Mouse (Mus musculus): ENCODE results near the gene Cog5.

Cog5 gene

DNA sequence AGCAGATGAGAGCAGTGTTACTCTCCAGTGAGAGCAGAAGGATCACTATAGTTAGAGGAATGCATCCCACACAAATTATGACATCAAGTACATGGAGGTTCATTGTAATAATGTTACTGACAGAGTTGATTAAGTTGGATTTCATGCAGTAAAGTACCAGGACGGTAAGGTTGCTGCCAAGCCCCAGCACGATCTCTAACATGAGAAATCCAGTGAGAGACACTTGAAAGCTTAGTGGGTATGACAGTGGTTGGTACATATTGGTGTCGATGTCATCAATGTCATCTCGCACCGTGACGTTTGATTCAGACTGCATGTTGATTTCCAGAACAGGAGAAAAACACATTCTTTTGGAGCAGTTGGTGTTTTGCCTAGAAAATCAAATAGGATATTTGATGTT is 55.0 kb downstream of the Cog5 start:
- no peak for DNase-seq (ENCODE audit: extremely low spot score)

DNA sequence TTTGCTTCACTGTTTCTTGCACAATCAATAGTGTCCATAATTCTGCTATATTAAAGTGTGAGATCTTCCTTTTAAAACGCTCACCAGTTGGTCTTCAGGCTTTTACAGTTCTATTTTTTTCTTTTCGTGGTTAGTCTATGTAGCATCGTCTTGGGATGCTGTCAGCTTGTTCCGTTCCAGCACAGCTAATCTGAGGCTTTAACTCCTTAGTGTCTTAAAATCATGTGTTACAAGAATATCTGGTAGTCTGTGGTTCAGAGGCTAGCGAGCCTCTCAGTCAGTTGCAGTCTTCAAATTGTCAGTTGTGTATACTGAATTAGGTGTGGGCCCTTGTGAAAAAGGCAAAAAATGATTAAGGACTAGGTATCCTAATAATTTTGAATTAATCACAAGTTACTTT is 57.6 kb downstream of the Cog5 start:
- no peak for DNase-seq (ENCODE audit: extremely low spot score)

DNA sequence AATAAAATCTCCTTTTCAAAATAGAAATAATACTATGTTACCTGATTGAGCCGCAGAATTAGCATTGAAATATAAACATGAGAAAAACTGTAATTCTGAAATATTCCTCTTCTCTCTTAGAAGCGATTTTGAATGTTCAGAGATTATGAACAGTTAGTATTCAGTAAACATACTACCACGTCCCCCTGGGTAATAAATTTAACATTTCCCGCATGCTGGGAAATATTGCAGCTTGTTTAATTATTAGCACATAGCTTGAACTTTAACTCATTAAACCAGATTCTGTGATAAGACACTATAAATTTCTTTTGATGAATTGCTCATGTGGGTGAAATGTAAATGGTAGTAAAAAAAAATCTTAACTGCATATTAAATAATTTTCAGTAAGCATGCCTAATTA is 58.1 kb downstream of the Cog5 start:
- DNase-seq (ENCODE audit: extremely low spot score), result no peak

DNA sequence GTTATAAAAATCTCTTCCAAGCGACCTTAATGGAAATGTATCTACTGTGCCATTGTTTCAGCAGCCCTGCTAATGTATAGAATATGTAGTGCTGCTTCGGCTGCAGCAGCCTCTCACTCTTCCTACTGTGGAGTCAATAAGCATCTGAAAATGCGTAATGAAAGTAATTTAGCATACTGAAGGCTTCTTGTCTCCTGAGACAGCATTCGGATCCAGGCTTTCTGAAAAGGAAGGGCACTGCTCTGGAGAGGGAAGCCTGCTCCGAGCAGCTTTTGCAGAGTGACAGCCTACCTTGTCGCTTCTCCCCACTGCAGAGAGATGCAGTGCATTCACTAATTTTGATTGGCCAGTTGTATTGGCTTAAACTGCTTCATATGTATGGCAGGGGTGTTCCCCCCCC is 58.9 kb downstream of the Cog5 start, which contains the start of gene Gpr22:
Gene Gpr22, minus strand, starts transcription at position 348 of the 400 bp plus-strand sequence.
- DNase-seq (ENCODE audit: extremely low spot score), result no peak

DNA sequence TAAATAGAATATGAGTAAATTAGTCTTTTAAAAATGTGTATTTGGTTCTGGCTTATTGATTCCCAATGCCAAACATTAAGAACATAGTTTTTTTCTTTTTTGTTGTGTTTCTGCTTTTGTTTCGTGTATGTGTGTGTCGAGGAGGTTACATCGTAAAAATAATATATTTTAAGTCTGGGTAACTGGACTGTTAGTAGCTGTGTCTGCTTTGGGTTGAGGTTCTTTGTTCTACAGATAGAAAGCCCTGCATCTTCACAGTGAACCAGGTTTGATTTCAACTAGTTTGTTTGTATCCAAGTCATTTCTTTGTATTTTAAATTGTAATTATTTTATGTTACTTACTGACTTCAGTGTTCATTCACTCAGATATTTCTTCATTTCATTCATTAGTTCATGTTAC is 59.4 kb downstream of the Cog5 start:
- DNase-seq (ENCODE audit: extremely low spot score), result no peak

DNA sequence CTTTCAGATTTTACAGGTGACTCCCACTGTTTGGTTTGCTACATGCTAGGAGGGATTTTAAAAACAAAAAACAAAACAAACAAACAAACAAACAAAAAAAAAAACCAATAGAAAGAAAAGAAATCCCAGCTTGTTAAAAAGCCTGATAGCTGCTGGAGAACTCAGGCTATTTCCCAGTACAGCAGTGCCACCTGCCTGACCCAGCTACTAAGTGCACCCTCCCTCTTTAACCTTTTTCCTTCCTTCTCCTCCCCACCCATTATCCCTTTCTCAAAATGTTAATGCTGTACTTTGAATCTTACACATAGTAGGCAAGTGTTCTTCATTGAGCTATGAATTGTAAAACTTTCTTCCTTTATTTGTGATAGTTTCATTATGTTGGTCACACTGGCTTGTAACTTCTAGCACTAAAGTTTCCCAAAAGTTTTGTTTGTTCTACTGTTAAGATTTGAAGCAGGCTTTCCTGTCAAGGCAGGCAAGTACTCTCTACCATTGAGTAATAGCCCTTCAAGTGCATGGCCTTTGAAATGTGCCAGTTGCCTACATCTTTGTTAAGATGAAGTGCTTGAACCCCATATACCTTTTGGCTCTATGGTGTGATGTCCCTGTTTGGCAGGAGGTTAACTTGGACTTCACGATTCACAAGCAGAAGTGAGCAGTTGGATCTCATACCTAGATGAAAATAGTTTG is 65.1 kb downstream of the Cog5 start:
- DNase-seq (ENCODE audit: extremely low spot score), result no peak

DNA sequence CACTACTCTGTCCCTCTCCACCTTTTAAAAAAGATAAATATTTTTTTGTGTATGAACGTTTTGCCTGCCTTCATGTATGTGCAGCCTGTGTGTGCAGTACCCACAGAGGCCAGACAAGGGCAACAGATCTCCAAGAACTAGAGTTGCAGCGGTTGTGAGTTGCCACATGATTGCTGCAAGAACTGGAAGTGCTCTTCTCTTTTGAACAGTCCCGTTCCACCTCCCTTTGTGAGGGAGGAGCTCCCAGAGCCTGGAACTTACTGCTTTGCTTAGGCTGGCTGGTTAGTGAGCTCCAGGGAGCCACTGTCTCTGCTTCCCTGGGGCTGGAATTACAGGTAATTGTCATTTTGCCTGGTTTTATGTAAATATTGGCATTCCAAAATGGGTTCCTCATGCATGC is 69.9 kb downstream of the Cog5 start:
- no peak for DNase-seq (ENCODE audit: extremely low spot score)

DNA sequence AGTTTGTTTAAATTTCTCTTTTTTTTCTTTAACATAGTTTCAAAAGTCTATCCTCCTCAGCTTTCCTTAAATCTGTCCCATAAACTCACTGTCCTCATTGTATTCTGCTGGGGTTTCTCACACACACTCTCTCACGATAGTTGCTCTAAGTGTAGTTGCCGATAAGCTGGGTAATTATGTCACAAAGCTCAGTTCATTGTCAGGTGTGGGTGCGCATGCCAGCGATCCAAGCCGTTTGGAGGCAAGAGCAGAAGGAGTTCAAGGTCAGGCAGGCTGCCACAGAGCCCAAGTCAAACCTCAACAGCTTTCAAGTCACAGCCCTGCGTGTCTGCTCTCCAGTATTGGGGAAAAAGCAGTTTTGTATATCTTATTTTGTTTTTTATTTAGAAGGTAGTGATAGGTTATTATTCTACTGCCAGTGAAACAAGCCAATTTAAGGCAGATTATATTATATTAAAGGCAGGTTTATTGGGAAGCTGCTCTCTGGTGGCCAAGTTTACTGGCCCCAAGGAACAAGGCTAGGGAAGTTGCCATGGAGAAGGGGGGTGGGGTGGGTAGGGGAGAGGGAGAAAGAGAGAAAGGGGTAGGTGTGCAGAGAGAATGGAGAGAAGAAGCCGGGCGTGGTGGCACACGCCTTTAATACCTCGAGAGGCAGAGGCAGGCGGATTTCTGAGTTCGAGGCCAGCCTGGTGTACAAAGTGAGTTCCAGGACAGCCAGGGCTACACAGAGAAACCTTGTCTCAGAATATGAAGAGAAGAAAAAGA is 71.0 kb downstream of the Cog5 start:
- no peak for DNase-seq (ENCODE audit: extremely low spot score)

DNA sequence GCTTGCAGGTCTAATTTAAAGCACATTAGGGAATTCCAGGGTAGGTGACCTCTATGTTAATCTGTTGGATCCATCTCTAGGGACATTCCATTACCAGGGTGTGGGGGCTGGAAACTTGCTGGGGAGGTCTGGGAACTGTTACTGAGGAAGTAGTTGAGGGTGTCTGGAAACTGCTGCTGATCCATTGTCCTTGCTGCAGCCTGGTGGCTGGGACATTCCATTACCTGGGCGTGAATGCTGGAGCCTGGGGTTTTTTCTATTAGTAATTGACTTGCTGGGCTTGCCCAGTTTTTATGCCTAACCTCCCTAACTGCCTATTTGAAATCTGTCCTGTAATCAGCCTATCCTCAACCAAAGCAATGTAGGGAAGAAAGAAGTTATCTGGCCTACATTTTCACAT is 72.0 kb downstream of the Cog5 start:
- no peak for DNase-seq (ENCODE audit: extremely low spot score)

DNA sequence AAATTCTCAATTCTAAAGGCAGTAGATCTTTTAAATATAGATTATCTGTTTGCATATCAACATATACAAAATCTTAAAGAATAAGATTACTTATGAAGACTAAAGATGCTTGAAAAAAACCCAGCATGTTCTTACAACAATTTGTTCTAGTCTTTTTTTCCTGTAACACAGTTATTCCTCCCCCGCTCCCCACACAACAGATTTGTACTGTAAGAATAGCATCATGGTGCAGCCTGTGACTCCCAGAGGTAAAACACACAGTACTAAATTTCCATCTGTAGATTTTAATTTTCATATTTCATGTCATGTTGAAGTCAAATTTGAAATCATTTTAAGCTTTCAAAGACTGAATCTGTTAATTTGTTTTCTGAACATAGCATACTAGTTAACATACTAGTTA is 75.5 kb downstream of the Cog5 start:
- no peak for DNase-seq (ENCODE audit: extremely low spot score)

DNA sequence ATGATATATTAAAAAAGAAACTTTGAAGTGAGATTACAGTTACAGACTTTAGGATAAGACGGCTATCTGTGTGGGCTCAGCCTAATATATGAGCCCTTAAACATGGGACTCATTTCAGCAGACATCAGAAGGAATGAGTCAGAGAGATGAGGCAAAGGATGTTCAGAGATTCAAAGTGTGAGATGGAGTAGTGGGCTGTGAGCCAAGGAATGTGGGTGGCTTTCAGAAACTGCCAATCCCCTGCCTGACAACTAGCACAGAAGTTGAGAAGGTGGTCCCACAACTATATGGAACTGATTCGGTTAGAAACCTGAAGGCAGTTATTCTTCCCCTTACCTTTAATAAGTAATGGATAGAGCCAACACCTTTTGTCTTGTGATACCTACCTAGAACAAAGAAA is 79.9 kb downstream of the Cog5 start:
- no peak for DNase-seq (ENCODE audit: extremely low spot score)

DNA sequence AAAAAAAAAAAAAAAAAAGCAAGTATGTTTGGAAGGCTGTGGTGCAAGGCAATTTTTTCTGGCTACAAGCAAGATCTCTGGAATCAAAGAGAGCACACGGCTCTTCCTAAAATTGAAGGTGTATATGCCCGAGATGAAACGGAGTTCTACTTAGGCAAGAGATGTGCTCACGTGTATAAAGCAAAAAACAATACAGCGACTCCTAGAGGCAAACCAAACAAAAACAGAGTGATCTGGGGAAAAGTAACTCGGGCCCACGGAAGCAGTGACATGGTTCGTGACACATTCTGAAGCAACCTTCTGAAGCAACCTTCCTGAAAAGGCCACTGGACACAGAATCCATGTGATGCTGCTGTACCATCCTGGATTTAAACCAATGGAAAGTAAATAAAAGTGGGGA is 92.6 kb downstream of the Cog5 start:
- DNase-seq (ENCODE audit: extremely low spot score), result no peak

DNA sequence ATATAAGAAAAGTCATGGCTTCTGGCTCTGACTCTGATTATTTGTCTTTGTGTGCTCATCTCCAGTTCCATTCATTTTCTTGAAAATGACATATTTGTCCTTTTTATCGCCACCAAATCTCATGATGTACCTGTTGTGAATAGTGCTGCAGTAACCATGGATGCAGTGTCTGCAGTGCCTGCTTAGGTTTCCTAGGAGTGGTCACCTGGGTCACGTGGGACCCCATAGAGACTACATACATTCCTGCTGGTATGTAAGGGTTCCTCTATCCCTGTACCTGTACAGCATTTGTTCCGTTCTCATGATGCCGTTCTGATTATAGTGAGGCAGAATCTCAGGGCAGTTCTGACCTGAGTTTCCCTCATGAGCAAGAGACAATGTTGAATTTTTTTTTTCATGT is 95.2 kb downstream of the Cog5 start:
- DNase-seq (ENCODE audit: extremely low spot score), result no peak

DNA sequence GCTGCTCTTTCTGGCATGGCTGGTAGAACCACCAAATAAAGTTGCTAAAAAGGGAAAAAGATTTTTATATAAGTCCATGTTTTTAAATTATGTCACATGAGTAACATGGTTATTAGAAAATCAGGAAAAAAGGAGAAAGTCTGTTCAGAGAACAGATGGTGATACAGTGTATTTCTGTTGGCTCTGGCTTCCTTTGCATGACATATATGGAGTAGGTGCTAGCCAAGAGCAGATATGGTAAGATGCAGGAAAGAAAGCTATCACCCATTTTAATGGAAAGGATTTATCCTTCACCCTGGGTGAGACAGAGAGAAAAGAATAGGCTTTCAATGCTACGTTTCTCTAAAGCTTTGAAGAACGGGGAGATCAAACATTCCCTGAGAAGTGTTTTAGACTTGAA is 99.8 kb downstream of the Cog5 start:
- DNase-seq (ENCODE audit: extremely low spot score), result no peak

DNA sequence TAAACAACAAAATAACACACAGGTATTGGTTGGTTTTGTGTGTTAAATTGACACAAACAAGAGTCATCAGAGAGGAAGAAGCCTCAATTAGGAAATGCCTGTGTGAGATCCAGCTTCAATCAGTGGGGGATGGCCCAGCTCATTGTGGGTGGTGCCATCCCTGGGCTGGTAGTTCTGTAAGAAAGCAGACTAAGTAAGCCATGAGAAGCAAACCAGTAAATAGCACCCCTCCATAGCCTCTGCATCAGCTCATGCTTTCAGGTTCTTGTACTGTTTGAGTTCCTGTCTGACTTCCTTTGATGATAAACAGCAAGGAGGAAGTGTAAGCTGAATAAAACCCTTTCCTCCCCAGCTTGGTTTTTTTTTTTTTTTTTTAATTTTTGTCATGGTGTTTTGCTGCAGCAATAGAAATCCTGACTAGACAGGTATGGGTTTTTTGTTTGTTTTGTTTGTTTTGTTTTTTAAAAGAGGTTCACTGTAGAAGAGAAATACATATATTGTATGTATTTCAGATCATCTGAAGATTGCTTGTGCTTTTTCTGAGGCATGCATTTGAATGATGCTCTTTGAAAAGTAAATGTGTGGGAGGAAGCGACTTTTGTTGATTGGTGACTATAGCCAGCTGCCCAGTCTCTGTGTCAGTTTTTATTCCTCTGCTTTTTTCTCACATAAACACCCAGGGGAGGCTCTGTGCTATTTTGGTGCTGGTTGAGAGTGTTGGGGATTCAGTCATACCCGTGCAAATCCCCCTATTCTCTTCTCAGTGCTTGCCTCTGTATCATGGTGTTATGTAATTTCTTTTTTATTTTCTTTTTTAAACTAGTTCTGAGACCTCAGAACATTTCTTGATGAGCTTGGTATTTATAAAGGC is 101.5 kb downstream of the Cog5 start:
- DNase-seq (ENCODE audit: extremely low spot score), result no peak

DNA sequence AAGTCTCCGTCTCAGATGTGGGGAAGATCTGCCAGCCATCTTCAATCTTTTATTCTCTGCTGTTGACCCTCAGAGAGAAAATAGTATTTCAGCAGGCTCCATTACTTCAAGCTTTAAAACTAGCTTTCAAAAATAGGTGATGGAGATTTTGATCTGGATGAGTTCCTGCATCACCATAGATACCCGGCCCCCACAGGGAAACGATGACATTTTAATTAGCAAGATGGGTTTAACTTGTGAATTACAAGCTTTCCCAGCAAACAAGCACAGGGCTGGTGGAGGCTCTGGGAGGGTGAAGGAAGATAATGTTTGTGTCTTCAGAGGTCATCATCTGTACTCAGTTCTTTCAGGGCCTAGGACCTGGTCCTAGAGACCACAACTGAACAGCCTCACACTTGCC is 118.9 kb downstream of the Cog5 start:
- no peak for DNase-seq (ENCODE audit: extremely low spot score)

DNA sequence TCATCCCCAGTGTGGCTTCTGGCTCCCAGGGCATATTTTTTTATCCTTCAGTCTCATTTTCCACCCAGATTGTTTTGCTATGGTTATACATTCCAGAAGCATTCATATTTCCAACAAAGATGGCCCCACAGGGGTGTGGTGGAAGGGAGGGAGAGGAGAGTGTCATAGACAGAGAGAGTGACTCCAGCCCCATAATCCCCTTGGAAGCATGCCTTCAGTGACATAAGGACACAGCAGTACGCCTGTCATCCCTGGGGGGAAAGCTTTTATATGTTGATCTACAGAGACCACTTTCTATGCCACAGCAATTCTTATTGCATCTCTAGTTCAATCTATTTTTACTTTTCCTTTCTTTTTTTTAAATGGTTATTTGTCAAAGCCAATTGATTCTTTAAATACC is 129.6 kb downstream of the Cog5 start:
- no peak for DNase-seq (ENCODE audit: extremely low spot score)

DNA sequence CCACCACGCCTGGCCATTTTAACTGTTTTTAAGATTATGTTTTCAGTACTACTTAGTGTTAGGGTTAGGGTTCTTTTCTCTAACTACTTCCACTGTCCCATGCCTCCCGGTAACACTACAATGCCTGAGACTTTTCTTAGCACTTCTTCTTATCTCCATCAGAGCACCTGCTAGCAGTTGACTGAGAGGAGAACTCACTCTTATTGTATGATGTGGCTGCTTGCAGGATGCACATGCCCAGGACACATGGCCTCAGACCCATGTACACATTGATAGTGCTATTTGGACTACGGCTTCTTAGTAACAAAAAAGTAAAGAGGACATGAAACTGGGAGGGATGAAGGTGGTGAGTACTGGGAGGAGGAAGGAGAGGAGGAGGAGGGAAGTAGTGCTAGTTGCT is 133.9 kb downstream of the Cog5 start:
- DNase-seq (ENCODE audit: extremely low spot score), result no peak

DNA sequence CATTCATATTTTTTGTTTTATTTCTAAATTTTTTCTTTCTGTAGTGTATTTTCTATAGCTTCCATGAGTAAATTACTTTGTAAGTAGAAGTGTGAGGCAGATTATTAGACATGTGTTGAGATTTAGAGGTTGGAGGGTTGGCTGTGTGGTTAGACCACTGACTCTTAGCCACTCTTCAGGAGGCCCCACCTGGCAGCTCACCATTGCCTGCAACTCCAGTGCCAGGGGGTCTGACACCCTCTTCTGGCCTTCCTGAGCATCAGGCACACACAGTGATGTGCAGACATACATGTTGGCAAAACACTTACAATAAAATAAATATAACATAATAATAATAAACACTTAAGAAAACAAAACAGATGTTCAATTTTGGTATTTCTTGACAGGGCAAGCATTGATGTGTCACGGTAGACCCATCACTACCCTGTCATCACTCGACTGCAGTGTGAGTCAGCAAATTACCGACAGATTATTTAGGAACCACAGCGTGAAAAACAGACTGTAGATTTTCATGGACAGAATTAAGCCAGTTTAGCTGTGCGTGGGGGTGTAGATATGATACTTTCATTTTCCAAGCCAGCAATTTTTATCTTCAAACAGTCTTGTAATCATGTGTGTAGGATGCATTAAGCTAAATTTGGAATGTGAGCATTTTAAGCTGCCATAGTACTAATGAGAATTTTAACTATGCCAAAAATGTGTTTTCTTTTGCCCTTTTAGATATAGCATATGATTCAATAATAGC is 151.9 kb downstream of the Cog5 start:
- no peak for DNase-seq (ENCODE audit: extremely low spot score)

DNA sequence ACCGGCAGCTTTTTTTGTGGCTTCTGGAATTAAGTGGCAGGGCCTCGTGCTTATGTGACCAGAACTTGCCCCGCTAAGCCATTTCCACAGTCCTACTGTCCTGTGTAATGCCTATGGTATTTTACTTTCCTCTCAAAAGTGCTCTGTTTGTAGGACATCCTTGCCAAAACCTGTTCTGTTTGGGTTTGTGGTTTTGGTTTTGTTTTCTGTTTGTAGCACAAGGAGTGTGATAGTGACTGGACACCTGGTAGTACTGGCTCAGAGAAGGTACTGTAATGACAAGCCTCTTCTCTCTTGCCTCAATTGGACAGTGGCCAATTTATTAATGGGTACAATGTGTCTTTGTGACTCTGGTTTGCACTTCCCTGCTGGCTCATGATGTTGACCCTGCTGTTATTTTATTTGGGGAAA is 163.4 kb downstream of the Cog5 start:
- no peak for DNase-seq (ENCODE audit: extremely low spot score)

DNA sequence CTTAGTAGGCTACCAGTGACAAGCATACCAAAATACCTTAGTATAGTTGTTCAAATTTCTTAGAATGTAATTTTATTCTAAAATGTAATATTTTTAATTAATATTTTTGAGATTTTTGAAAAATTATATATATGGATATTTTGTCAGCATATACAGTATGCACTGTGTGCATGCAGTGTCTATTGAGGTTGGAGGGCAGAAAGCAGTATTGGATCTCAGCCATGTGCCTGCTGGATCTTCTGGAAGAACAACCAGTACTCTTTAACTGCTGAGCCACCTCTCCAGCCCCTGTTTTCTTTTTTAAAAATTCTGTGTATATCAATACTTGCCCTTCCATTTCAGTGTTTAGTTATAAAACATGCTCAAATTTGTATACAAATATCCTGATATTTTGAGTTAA is 164.4 kb downstream of the Cog5 start:
- no peak for DNase-seq (ENCODE audit: extremely low spot score)

DNA sequence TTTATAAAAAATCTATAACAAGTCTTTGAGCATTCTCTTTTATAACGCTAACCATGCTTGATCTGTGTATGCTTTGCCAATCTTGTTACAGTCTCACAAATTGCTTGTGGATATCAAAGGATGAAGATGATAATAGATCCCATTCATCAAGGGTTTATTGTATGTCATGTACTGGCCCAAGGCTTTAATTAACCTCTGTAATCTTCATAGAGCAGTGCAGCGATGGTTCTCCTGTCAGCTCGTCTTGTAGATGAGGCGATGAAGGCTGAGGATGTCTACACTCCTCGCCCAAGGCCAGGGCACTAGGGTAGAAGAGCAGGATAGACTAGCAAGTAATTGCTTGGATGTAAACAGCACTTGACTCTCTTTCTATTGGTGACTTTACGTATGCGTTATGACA is 164.9 kb downstream of the Cog5 start:
- DNase-seq (ENCODE audit: extremely low spot score), result no peak
